In genomic region chr11:69269575-69269974, GRCm38 (mm10) we compare ENCODE assay signal across 8 mouse cellular contexts. TPM values are rescaled to one million over a fixed set of nuclear protein-coding genes. Genes with fewer than 3 reads are reported as not detected.
A peak's percentile ranks its signal among the peaks of the same experiment; 100 is the strongest.
DNase-seq lines count a peak whose midpoint lies in the region; ATAC-seq and TF ChIP-seq lines count a peak whose summit lies in the region.

No protein-coding gene starts in this region.

- H3K9me3 ChIP-seq in lung, postnatal 0 days (ENCODE audit: low read length) = no peaks in the 10 kb centered on the region

- 16% methylated on average over 13 of the region's 13 CpGs for WGBS in lung, postnatal 0 days

- no peak for TF ChIP-seq EP300 in lung, postnatal 0 days (IDR thresholded peaks at IDR 0.05)

- no peak overlapping the region for H3K9ac ChIP-seq in lung, postnatal 0 days (replicated peaks; ENCODE audit: low read depth)

- intact Hi-C loops in gastrocnemius, adult 2 months (cut with DNase I) = no loop called here

- no peak overlapping the region for H3K4me3 ChIP-seq in gastrocnemius, adult 2 months
- no peak overlapping the region for H3K4me3 ChIP-seq in layer of hippocampus, adult 2 months
- H3K4me3 ChIP-seq in lung, postnatal 0 days (ENCODE audit: low read depth, low read length) = no peak overlapping the region

- peak; percentile 46 to 55 for DNase-seq in urinary bladder, adult 18-20 months (ENCODE audit: low spot score in 2 of 2)
- DNase-seq in urinary bladder, adult 2 months (ENCODE audit: low spot score) = no peak
- DNase-seq in cerebellum, adult 9-10 months = peak; percentile 84
- DNase-seq in gastrocnemius, adult 2 months = peak; percentile 78
- DNase-seq in layer of hippocampus, adult 2 months (ENCODE audit: low spot score in 2 of 2) = peak; percentile 58 to 80
- DNase-seq in lung, postnatal 0 days (ENCODE audit: low spot score) = peak; percentile 71
- DNase-seq in retina, postnatal 7 days (ENCODE audit: low read depth, low spot score) = peak; percentile 74
- peak; percentile 85 for DNase-seq in urinary bladder, postnatal 14 days (ENCODE audit: low spot score)

- H3K27ac ChIP-seq in gastrocnemius, adult 2 months = no peak overlapping the region
- H3K27ac ChIP-seq in layer of hippocampus, adult 2 months = no peak overlapping the region
- no peak overlapping the region for H3K27ac ChIP-seq in lung, postnatal 0 days (ENCODE audit: low read length)

- peak; percentile 30; the same call in 1 of the 2 replicates for ATAC-seq in lung, postnatal 0 days

- H3K36me3 ChIP-seq in lung, postnatal 0 days (ENCODE audit: insufficient read depth, low read length) = no peaks in the 10 kb centered on the region

- H3K4me2 ChIP-seq in lung, postnatal 0 days (replicated peaks; ENCODE audit: low read depth, low read length) = no peak overlapping the region

- H3K4me1 ChIP-seq in lung, postnatal 0 days (ENCODE audit: insufficient read depth, low read depth, low read length) = no peaks in the 10 kb centered on the region

- peak; percentile 79 for TF ChIP-seq CTCF in gastrocnemius, adult 2 months (IDR thresholded peaks at IDR 0.05)
- TF ChIP-seq CTCF in layer of hippocampus, adult 2 months (conservative IDR thresholded peaks at IDR 0.05) = peak; percentile 85
- peak; percentile 89 for TF ChIP-seq CTCF in lung, postnatal 0 days (IDR thresholded peaks at IDR 0.05)

- 0 out of 2 replicates have a peak, but pooled peaks cover 5% of the 10 kb centered on the region for H3K27me3 ChIP-seq in lung, postnatal 0 days (replicated peaks; ENCODE audit: insufficient read depth, low read length)

RNA-seq across cellular contexts. Expression of gene Gucy2e, which starts 32.7 kb away (rescaled TPM):
- polyA plus RNA-seq in urinary bladder, adult 2 months (2012; rRNA removed) = 0.01 and 0.03 TPM in 2 replicates
- total RNA-seq in gastrocnemius, adult 2 months (2021) = not detected
- total RNA-seq in layer of hippocampus, adult 2 months (2021) = 1 to 10 TPM; 2.1 to 2.3 TPM
- 0.04 TPM in 1 of 2 replicates, not detected in the other for polyA plus RNA-seq in lung, postnatal 0 days (2015; fragmentation: Nextera tagmentation; extraction: Ambion mirVana)

RNA-seq across cellular contexts. Expression of gene Cntrob, which starts 54.0 kb away (rescaled TPM):
- 9.2 and 10.8 TPM in 2 replicates for polyA plus RNA-seq in urinary bladder, adult 2 months (2012; rRNA removed)
- total RNA-seq in gastrocnemius, adult 2 months (2021) = 1 to 10 TPM; 1.4 to 2.0 TPM
- total RNA-seq in layer of hippocampus, adult 2 months (2021) = 10 to 100 TPM; 13.9 to 17.8 TPM
- polyA plus RNA-seq in lung, postnatal 0 days (2015; fragmentation: Nextera tagmentation; extraction: Ambion mirVana) = 5.0 and 5.5 TPM in 2 replicates

RNA-seq across cellular contexts. Expression of gene Trappc1, which starts 54.2 kb away (rescaled TPM):
- 56.2 and 60.4 TPM in 2 replicates for polyA plus RNA-seq in urinary bladder, adult 2 months (2012; rRNA removed)
- total RNA-seq in gastrocnemius, adult 2 months (2021) = 10 to 100 TPM; 37.7 to 46.4 TPM
- 10 to 100 TPM; 63.0 to 63.5 TPM for total RNA-seq in layer of hippocampus, adult 2 months (2021)
- polyA plus RNA-seq in lung, postnatal 0 days (2015; fragmentation: Nextera tagmentation; extraction: Ambion mirVana) = 109 TPM in 2 replicates

RNA-seq across cellular contexts. Expression of gene Kcnab3, which starts 56.5 kb away (rescaled TPM):
- polyA plus RNA-seq in urinary bladder, adult 2 months (2012; rRNA removed) = 1.6 TPM in 2 replicates
- total RNA-seq in gastrocnemius, adult 2 months (2021) = not detected
- 10 to 100 TPM; 20.6 to 26.1 TPM for total RNA-seq in layer of hippocampus, adult 2 months (2021)
- 0.86 and 0.93 TPM in 2 replicates for polyA plus RNA-seq in lung, postnatal 0 days (2015; fragmentation: Nextera tagmentation; extraction: Ambion mirVana)

Comparison
In these comparisons a context has a peak if more than half of its experiments do, and no peak if none do; other contexts are left out.
1. RNA of gene Cntrob, which starts 54.0 kb away (total RNA-seq): 13.9 to 17.8 TPM in layer of hippocampus, adult 2 months; 1.4 to 2.0 TPM in gastrocnemius, adult 2 months; every median in the first group is over 4 times any median in the second.
2. Peak in every context shown above with its lines, with median percentiles within 50 percentile points of each other: CTCF ChIP-seq.